ENCODE assay signal across 8 mouse cellular contexts in genomic region chr1:91397927-91398259, GRCm38 (mm10). TPM values are rescaled to one million over a fixed set of nuclear protein-coding genes. Genes with fewer than 3 reads are reported as not detected.
DNase-seq lines count a peak whose midpoint lies in the region; ATAC-seq and TF ChIP-seq lines count a peak whose summit lies in the region.

No protein-coding gene starts in this region.

- H3K27me3 ChIP-seq in ES-Bruce4 (ENCODE audit: control insufficient read depth, insufficient read depth, low read length, poor library complexity, severe bottlenecking), result no peaks in the 10 kb centered on the region
- H3K27me3 ChIP-seq in midbrain, postnatal 0 days (ENCODE audit: insufficient read depth, low read length), result no peaks in the 10 kb centered on the region

- no peaks in the 10 kb centered on the region for H3K4me1 ChIP-seq in ES-Bruce4 (ENCODE audit: control insufficient read depth, insufficient read depth, low read length)
- H3K4me1 ChIP-seq in midbrain, postnatal 0 days (ENCODE audit: insufficient read depth, low read length), result peaks cover 10% of the 10 kb centered on the region; the same call in 1 of the 2 replicates

- no peak for TF ChIP-seq POLR2A in ES-Bruce4 (IDR thresholded peaks at IDR 0.05; ENCODE audit: insufficient read depth, low read length)

- ATAC-seq in erythroid progenitor cell, adult 5-6 weeks (replicated peaks; ENCODE audit: low FRiP score, poor library complexity, severe bottlenecking), result peak; percentile 30; the same call in 1 of the 2 replicates
- ATAC-seq in midbrain, postnatal 0 days (ENCODE audit: low FRiP score), result 0 out of 2 replicates have a peak, but pooled peaks have one; percentile 5

- H3K27ac ChIP-seq in gastrocnemius, adult 2 months, result peak overlapping the region; percentile 97
- no peak overlapping the region for H3K27ac ChIP-seq in ES-Bruce4 (ENCODE audit: insufficient read depth, low read length)
- H3K27ac ChIP-seq in midbrain, postnatal 0 days (ENCODE audit: low read depth, low read length), result peak overlapping the region; percentile 92

- WGBS in midbrain, postnatal 0 days, result 1% methylated on average over 12 of the region's 12 CpGs

- TF ChIP-seq CTCF in gastrocnemius, adult 2 months (IDR thresholded peaks at IDR 0.05), result no peak
- TF ChIP-seq CTCF in ES-Bruce4 (IDR thresholded peaks at IDR 0.05; ENCODE audit: low read depth, low read length), result no peak
- TF ChIP-seq CTCF in midbrain, postnatal 0 days (IDR thresholded peaks at IDR 0.05), result no peak

- H3K9ac ChIP-seq in ES-Bruce4 (ENCODE audit: low read depth, poor library complexity, severe bottlenecking), result peak overlapping the region; percentile 96
- H3K9ac ChIP-seq in midbrain, postnatal 0 days (replicated peaks; ENCODE audit: low read length, poor library complexity, severe bottlenecking), result peak overlapping the region; percentile 80

- intact Hi-C loops in gastrocnemius, adult 2 months (cut with DNase I), result no loop called here

- no peak for DNase-seq in gastrocnemius, adult 2 months
- DNase-seq in gastrocnemius, postnatal 25 days, result no peak
- DNase-seq in kidney, postnatal 25 days, result peak; percentile 17 to 41
- DNase-seq in midbrain, postnatal 0 days (ENCODE audit: low spot score), result peak; percentile 9
- no peak for DNase-seq in layer of hippocampus, adult 11-12 months (ENCODE audit: low spot score)
- DNase-seq in T-cell, adult 2 months (ENCODE audit: low spot score), result no peak

- no peaks in the 10 kb centered on the region for H3K9me3 ChIP-seq in ES-Bruce4 (replicated peaks; ENCODE audit: control insufficient read depth, insufficient read depth, low read length, poor library complexity, severe bottlenecking)
- no peaks in the 10 kb centered on the region for H3K9me3 ChIP-seq in midbrain, postnatal 0 days (ENCODE audit: low read length)

- no peak for TF ChIP-seq EP300 in ES-Bruce4 (IDR thresholded peaks at IDR 0.05; ENCODE audit: insufficient read depth, low read depth, low read length)

- H3K36me3 ChIP-seq in ES-Bruce4 (ENCODE audit: control insufficient read depth, insufficient read depth, low read length, poor library complexity, severe bottlenecking), result peaks cover 20% of the 10 kb centered on the region
- 0 out of 2 replicates have a peak, but pooled peaks cover 6% of the 10 kb centered on the region for H3K36me3 ChIP-seq in midbrain, postnatal 0 days (ENCODE audit: insufficient read depth, low read length)

- peak overlapping the region; percentile 92 for H3K4me3 ChIP-seq in gastrocnemius, adult 2 months
- peak overlapping the region; percentile 98 for H3K4me3 ChIP-seq in ES-Bruce4 (ENCODE audit: low read depth, low read length)
- H3K4me3 ChIP-seq in midbrain, postnatal 0 days (ENCODE audit: low read depth, low read length), result peak overlapping the region; percentile 89

- H3K4me2 ChIP-seq in midbrain, postnatal 0 days (ENCODE audit: low read depth, low read length, poor library complexity, severe bottlenecking), result peak overlapping the region; percentile 86

RNA-seq across cellular contexts. Expression of gene Ilkap, which starts 0.7 kb away (rescaled TPM):
- 10 to 100 TPM; 38.3 to 44.6 TPM for total RNA-seq in gastrocnemius, adult 2 months (2021)
- total RNA-seq in gastrocnemius, postnatal 25 days (2021), result 10 to 100 TPM; 30.1 to 35.8 TPM
- 66.3 and 72.1 TPM in 2 replicates for polyA plus RNA-seq in ES-Bruce4 (2011; ENCODE audit: insufficient read depth, insufficient read length, low read depth, missing spikeins)
- 82.2 and 110 TPM in 2 replicates for total RNA-seq in erythroid progenitor cell, adult 5-6 weeks (2015; ENCODE audit: low replicate concordance)
- total RNA-seq in erythroid progenitor cell, adult 5-6 weeks (2017; ENCODE audit: low replicate concordance), result 101 and 110 TPM in 2 replicates
- 58.5 and 97.5 TPM in 2 replicates for total RNA-seq in midbrain, postnatal 0 days (2014; rRNA removed)
- polyA plus RNA-seq in midbrain, postnatal 0 days (2015; fragmentation: Nextera tagmentation; extraction: Ambion mirVana), result 114 and 116 TPM in 2 replicates

RNA-seq across cellular contexts. Expression of gene Hes6, which starts 15.9 kb away (rescaled TPM):
- 1 to 10 TPM; 4.4 to 7.9 TPM for total RNA-seq in gastrocnemius, adult 2 months (2021)
- 1 to 10 TPM; 6.9 to 8.6 TPM for total RNA-seq in gastrocnemius, postnatal 25 days (2021)
- polyA plus RNA-seq in ES-Bruce4 (2011; ENCODE audit: insufficient read depth, insufficient read length, low read depth, missing spikeins), result 13.0 and 15.6 TPM in 2 replicates
- total RNA-seq in erythroid progenitor cell, adult 5-6 weeks (2015; ENCODE audit: low replicate concordance), result 1.7 and 11.2 TPM in 2 replicates
- total RNA-seq in erythroid progenitor cell, adult 5-6 weeks (2017; ENCODE audit: low replicate concordance), result 3.5 and 4.6 TPM in 2 replicates
- total RNA-seq in midbrain, postnatal 0 days (2014; rRNA removed), result 105 and 119 TPM in 2 replicates
- 111 and 113 TPM in 2 replicates for polyA plus RNA-seq in midbrain, postnatal 0 days (2015; fragmentation: Nextera tagmentation; extraction: Ambion mirVana)

RNA-seq across cellular contexts. Expression of gene Erfe, which starts 31.7 kb away (rescaled TPM):
- total RNA-seq in gastrocnemius, adult 2 months (2021), result 1 to 10 TPM in 1 of 2 experiments, under 1 TPM in 1; 0.67 to 1.4 TPM
- 1 to 10 TPM; 2.3 to 3.6 TPM for total RNA-seq in gastrocnemius, postnatal 25 days (2021)
- 7.0 and 13.3 TPM in 2 replicates for polyA plus RNA-seq in ES-Bruce4 (2011; ENCODE audit: insufficient read depth, insufficient read length, low read depth, missing spikeins)
- 5.4 and 16.9 TPM in 2 replicates for total RNA-seq in erythroid progenitor cell, adult 5-6 weeks (2015; ENCODE audit: low replicate concordance)
- 2.8 and 3.1 TPM in 2 replicates for total RNA-seq in erythroid progenitor cell, adult 5-6 weeks (2017; ENCODE audit: low replicate concordance)
- total RNA-seq in midbrain, postnatal 0 days (2014; rRNA removed), result 0.11 TPM in 1 of 2 replicates, not detected in the other
- polyA plus RNA-seq in midbrain, postnatal 0 days (2015; fragmentation: Nextera tagmentation; extraction: Ambion mirVana), result 0.31 and 0.45 TPM in 2 replicates

RNA-seq across cellular contexts. Expression of gene Klhl30, which starts 47.1 kb away (rescaled TPM):
- 10 to 100 TPM; 49.9 to 89.8 TPM for total RNA-seq in gastrocnemius, adult 2 months (2021)
- 100 to 1,000 TPM in 1 of 2 experiments, 10 to 100 TPM in 1; 87.8 to 132 TPM for total RNA-seq in gastrocnemius, postnatal 25 days (2021)
- 0.25 and 0.35 TPM in 2 replicates for polyA plus RNA-seq in ES-Bruce4 (2011; ENCODE audit: insufficient read depth, insufficient read length, low read depth, missing spikeins)
- total RNA-seq in erythroid progenitor cell, adult 5-6 weeks (2015; ENCODE audit: low replicate concordance), result not detected in 2 replicates
- total RNA-seq in erythroid progenitor cell, adult 5-6 weeks (2017; ENCODE audit: low replicate concordance), result not detected in 2 replicates
- total RNA-seq in midbrain, postnatal 0 days (2014; rRNA removed), result 0.09 and 0.16 TPM in 2 replicates
- 0.10 TPM in 1 of 2 replicates, not detected in the other for polyA plus RNA-seq in midbrain, postnatal 0 days (2015; fragmentation: Nextera tagmentation; extraction: Ambion mirVana)

Comparison
In these comparisons a context has a peak if more than half of its experiments do, and no peak if none do; other contexts are left out.
1. DNase-seq: peak in kidney, postnatal 25 days (2 of 2) and midbrain, postnatal 0 days (single experiment); none in gastrocnemius, adult 2 months (single experiment), gastrocnemius, postnatal 25 days (single experiment), layer of hippocampus, adult 11-12 months (single experiment) and T-cell, adult 2 months (single experiment).
2. Peak in every context shown above with its lines, with median percentiles within 50 percentile points of each other: H3K4me3 ChIP-seq.